Mouse (Mus musculus) right cerebral cortex, postnatal 36 days (tissue): ENCODE measurements around the gene Kctd18.

ENCODE experiments used
- DNase-seq, 2 experiments: peaks; one replicate each; pipeline ENCODE4 v3.0.0; 2022; ENCODE audit warnings: low spot score in 2 of 2, mixed read lengths in 1 of 2

The Kctd18 gene

GRCm38 (mm10) chr1:57991277-57991676 is 27.5 kb downstream of the Kctd18 start:
- no peak for DNase-seq

- DNase-seq: no peak
Observed at GRCm38 (mm10) chr1:57989052-57989600, 29.6 kb downstream of the Kctd18 start.

GRCm38 (mm10) chr1:57976860-57977259 is 41.9 kb downstream of the Kctd18 start:
- DNase-seq: no peak

GRCm38 (mm10) chr1:57971588-57971987 is 47.2 kb downstream of the Kctd18 start:
- no peak for DNase-seq

GRCm38 (mm10) chr1:57969327-57970271 is 49.2 kb downstream of the Kctd18 start:
- DNase-seq: peak; percentile 90 to 91

- no peak for DNase-seq
Observed at GRCm38 (mm10) chr1:57955774-57956173, 63.0 kb downstream of the Kctd18 start.

- no peak for DNase-seq
Observed at GRCm38 (mm10) chr1:57954376-57954765, 64.4 kb downstream of the Kctd18 start.

GRCm38 (mm10) chr1:57953586-57954375 is 65.0 kb downstream of the Kctd18 start:
- DNase-seq: no peak

GRCm38 (mm10) chr1:57952509-57952908 is 66.2 kb downstream of the Kctd18 start:
- no peak for DNase-seq

- DNase-seq: no peak
Observed at GRCm38 (mm10) chr1:57949716-57950115, 69.0 kb downstream of the Kctd18 start.

GRCm38 (mm10) chr1:57949195-57949594 is 69.6 kb downstream of the Kctd18 start:
- no peak for DNase-seq

GRCm38 (mm10) chr1:57947552-57948347 is 71.0 kb downstream of the Kctd18 start:
- DNase-seq: no peak

- no peak for DNase-seq
Observed at GRCm38 (mm10) chr1:57942215-57942614, 76.5 kb downstream of the Kctd18 start.

- DNase-seq: no peak
Observed at GRCm38 (mm10) chr1:57941734-57942133, 77.0 kb downstream of the Kctd18 start.

- no peak for DNase-seq
Observed at GRCm38 (mm10) chr1:57941095-57941494, 77.7 kb downstream of the Kctd18 start.

GRCm38 (mm10) chr1:57940691-57941090 is 78.1 kb downstream of the Kctd18 start:
- no peak for DNase-seq

- no peak for DNase-seq
Observed at GRCm38 (mm10) chr1:57934287-57934686, 84.5 kb downstream of the Kctd18 start.

GRCm38 (mm10) chr1:57918567-57918966 is 100.2 kb downstream of the Kctd18 start:
- DNase-seq: no peak

GRCm38 (mm10) chr1:57917342-57917741 is 101.4 kb downstream of the Kctd18 start:
- no peak for DNase-seq

GRCm38 (mm10) chr1:57911561-57911960 is 107.2 kb downstream of the Kctd18 start:
- no peak for DNase-seq

- DNase-seq: no peak
Observed at GRCm38 (mm10) chr1:57906312-57906711, 112.4 kb downstream of the Kctd18 start.
